Mouse (Mus musculus): ENCODE measurements around the gene Eipr1. TPM values are rescaled to one million over a fixed set of nuclear protein-coding genes. Genes with fewer than 3 reads are reported as not detected.
A peak's percentile ranks its signal among the peaks of the same experiment; 100 is the strongest.
"Not testable (repeated sequence)": the region's sequence is repeated elsewhere in the genome, so short reads cannot be mapped to it uniquely, and the experiment has no call there.

Eipr1 gene
- polyA plus RNA-seq, 1 experiment: 17.9 TPM

DNA sequence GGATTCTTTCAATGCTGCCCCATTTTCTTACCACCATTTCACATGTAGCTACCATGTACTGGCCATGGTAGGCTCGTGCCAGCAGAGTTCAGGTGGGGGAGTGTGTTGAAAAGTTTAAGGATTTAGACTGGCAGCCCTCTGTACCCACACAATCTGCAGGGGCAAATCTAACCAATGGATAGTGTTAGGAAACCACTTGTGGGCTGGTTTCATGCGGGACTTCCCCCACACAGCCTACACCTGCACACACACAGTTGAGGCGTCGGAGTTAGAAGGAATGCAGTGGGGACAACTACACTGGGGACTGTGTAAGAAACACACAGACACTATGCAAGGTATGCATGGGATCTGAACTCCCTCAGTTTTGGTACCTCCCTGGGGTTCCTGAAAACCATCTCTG is 25.4 kb upstream of the Eipr1 start:
- 95% methylated on average over 4 of the region's 4 CpGs for WGBS

GRCm38 (mm10) chr12:28727061-28727460 is 24.5 kb upstream of the Eipr1 start:
- Histone ChIP-seq H3K4me3 (replicated peaks; ENCODE audit: extremely low read depth, low read depth, low read length) (no peak overlapping the region), H3K4me1 (ENCODE audit: control insufficient read depth, insufficient read depth, low read length) (no peaks in the 10 kb centered on the region)
- DNase-seq: no peak
- WGBS: 76% methylated on average over 5 of the region's 5 CpGs
- TF ChIP-seq CTCF (IDR thresholded peaks at IDR 0.05; ENCODE audit: insufficient read depth, low read length) (no peak), POLR2A (IDR thresholded peaks at IDR 0.05; ENCODE audit: borderline replicate concordance, extremely low read depth, low read depth, low read length) (no peak)

More for the DNA sequence above, 25.4 kb upstream of the Eipr1 start:
- no peak for TF ChIP-seq POLR2A (IDR thresholded peaks at IDR 0.05; ENCODE audit: borderline replicate concordance, extremely low read depth, low read depth, low read length)
- Histone ChIP-seq H3K4me3 (replicated peaks; ENCODE audit: extremely low read depth, low read depth, low read length) (no peak overlapping the region), H3K4me1 (ENCODE audit: control insufficient read depth, insufficient read depth, low read length) (no peaks in the 10 kb centered on the region)
- no peak for DNase-seq

- no peak for TF ChIP-seq CTCF (IDR thresholded peaks at IDR 0.05; ENCODE audit: insufficient read depth, low read length)
- TF ChIP-seq POLR2A (IDR thresholded peaks at IDR 0.05; ENCODE audit: borderline replicate concordance, extremely low read depth, low read depth, low read length): no peak
- WGBS: 86% methylated on average over 8 of the region's 8 CpGs
- H3K4me1 ChIP-seq (ENCODE audit: control insufficient read depth, insufficient read depth, low read length): no peaks in the 10 kb centered on the region
- DNase-seq: no peak
- no peak overlapping the region for H3K4me3 ChIP-seq (replicated peaks; ENCODE audit: extremely low read depth, low read depth, low read length)
These were observed 19.0 kb upstream of the Eipr1 start for GRCm38 (mm10) chr12:28732631-28733030.

GRCm38 (mm10) chr12:28733520-28734245 is 17.9 kb upstream of the Eipr1 start:
- H3K4me3 ChIP-seq (replicated peaks; ENCODE audit: extremely low read depth, low read depth, low read length); H3K4me1 ChIP-seq (ENCODE audit: control insufficient read depth, insufficient read depth, low read length); DNase-seq: not testable (repeated sequence)
- WGBS: 93% methylated on average over 6 of the region's 6 CpGs

GRCm38 (mm10) chr12:28734271-28734670 is 17.3 kb upstream of the Eipr1 start:
- WGBS: 97% methylated on average over 1 of the region's 1 CpGs
- H3K4me1 ChIP-seq (ENCODE audit: control insufficient read depth, insufficient read depth, low read length): no peaks in the 10 kb centered on the region
- H3K4me3 ChIP-seq (replicated peaks; ENCODE audit: extremely low read depth, low read depth, low read length): no peak overlapping the region
- DNase-seq: no peak
- TF ChIP-seq CTCF (IDR thresholded peaks at IDR 0.05; ENCODE audit: insufficient read depth, low read length) (no peak), POLR2A (IDR thresholded peaks at IDR 0.05; ENCODE audit: borderline replicate concordance, extremely low read depth, low read depth, low read length) (no peak)

DNA sequence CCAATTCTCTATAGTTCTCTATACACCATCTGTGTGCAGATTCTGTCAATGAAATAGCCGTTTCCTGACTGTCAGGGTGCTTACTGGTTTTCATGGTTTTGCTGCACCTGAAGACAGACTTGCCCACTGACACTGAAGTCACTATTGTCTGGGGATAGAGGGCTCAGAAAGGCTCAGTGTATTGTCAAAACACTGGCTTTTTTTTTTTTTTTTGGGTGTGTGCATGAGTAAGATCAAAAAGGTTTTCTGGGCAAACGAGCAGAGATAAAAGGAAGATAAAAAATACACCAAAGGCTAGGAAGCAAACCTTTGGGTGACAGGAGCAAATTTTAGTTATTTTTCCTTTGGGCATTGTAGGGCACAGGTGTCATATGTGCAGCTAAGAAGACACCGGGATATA is 16.3 kb upstream of the Eipr1 start:
- H3K4me1 ChIP-seq (ENCODE audit: control insufficient read depth, insufficient read depth, low read length): no peaks in the 10 kb centered on the region
- TF ChIP-seq CTCF (IDR thresholded peaks at IDR 0.05; ENCODE audit: insufficient read depth, low read length): no peak
- no peak for TF ChIP-seq POLR2A (IDR thresholded peaks at IDR 0.05; ENCODE audit: borderline replicate concordance, extremely low read depth, low read depth, low read length)
- WGBS: 91% methylated on average over 3 of the region's 3 CpGs
- H3K4me3 ChIP-seq (replicated peaks; ENCODE audit: extremely low read depth, low read depth, low read length): no peak overlapping the region
- no peak for DNase-seq

DNA sequence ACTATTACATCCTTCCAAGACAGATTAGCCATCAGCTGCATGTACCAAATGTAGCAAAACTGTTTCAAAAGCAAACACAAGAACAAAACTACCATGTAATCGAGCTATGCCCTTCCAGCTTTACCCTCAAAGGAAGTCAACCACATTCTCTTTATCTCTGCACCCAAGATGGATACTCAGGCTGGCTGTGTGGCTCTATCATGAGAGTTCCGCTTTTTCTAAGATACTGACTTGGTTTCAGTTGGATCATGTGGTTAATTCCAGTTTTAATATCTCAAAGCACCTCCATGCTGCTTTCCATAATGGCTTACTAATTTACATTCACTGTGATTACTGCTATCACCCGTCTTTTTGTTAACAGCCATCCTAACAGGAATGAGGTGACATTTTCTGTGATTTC is 8.3 kb upstream of the Eipr1 start:
- no peaks in the 10 kb centered on the region for H3K4me1 ChIP-seq (ENCODE audit: control insufficient read depth, insufficient read depth, low read length)
- 71% methylated on average over 3 of the region's 3 CpGs for WGBS
- TF ChIP-seq POLR2A (IDR thresholded peaks at IDR 0.05; ENCODE audit: borderline replicate concordance, extremely low read depth, low read depth, low read length): no peak
- no peak for TF ChIP-seq CTCF (IDR thresholded peaks at IDR 0.05; ENCODE audit: insufficient read depth, low read length)
- DNase-seq: no peak
- H3K4me3 ChIP-seq (replicated peaks; ENCODE audit: extremely low read depth, low read depth, low read length): no peak overlapping the region

DNA sequence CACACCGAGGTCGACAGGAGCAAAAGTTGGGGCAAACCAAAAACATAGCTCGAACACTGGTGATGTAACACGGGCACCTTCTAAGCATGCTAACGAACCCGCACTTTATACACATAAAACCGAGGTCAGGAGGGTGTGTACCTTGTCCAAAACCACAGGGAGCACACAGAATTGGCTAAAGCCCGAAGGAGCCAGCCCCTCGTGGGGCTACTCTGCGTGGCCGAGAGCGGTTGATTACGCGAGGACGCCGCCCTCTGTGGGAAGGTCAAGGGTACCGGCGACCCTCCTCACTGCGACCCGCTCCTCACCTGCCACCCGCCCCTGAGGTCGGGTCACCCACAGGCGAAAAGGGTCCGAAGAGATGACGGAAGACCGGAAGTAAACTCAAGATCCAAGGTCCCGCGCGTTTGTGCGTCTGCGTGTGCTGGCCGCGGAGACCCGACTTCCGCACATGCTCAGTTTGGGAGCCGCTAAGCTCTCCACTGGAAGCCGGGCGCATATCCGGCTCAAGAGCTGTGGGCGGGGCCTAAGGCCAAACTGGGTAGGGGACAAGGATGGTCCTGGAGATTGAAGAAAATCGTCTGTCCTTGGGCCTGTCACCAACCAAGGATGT is 1.5 kb upstream of the Eipr1 start, which contains the start of gene Trappc12:
Gene Trappc12, minus strand, starts transcription at position 452 of the 613 bp plus-strand sequence.
- DNase-seq: peak; percentile 83
- WGBS: under 1% methylated on average over 41 of the region's 41 CpGs
- Histone ChIP-seq H3K4me3 (replicated peaks; ENCODE audit: extremely low read depth, low read depth, low read length) (peak within 1 kb of the TSS; percentile 95), H3K4me1 (ENCODE audit: control insufficient read depth, insufficient read depth, low read length) (peaks cover 3% of the 10 kb centered on the region)
- TF ChIP-seq POLR2A (IDR thresholded peaks at IDR 0.05; ENCODE audit: borderline replicate concordance, extremely low read depth, low read depth, low read length) (peak; percentile 59; the same call in 1 of the 2 replicates), CTCF (IDR thresholded peaks at IDR 0.05; ENCODE audit: insufficient read depth, low read length) (no peak)

DNA sequence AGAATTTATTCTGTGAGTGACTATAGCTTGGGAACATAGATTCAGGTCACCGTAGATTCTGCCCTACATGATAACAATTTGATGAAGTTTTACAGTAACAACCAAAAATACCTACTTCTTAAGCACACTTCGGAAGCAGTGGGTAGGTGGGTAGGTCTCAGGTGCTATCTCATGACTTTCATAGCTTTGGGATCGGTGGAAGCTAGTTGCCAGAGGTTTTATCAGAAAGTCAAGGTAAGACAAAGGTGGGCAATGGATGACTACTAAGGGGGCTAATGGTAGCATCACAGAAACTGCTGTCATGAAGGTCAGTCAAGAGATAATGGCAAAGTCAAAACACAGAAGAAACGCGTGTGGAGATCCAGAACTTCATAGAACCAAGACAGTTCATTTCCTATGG is 727 bp upstream of the Eipr1 start:
- 95% methylated on average over 5 of the region's 5 CpGs for whole genome bisulfite sequencing
- Histone ChIP-seq H3K4me1 (ENCODE audit: control insufficient read depth, insufficient read depth, low read length) (peaks cover 3% of the 10 kb centered on the region), H3K4me3 (replicated peaks; ENCODE audit: extremely low read depth, low read depth, low read length) (no peak overlapping the region)
- TF ChIP-seq CTCF (IDR thresholded peaks at IDR 0.05; ENCODE audit: insufficient read depth, low read length) (no peak), POLR2A (IDR thresholded peaks at IDR 0.05; ENCODE audit: borderline replicate concordance, extremely low read depth, low read depth, low read length) (no peak)
- no peak for DNase-seq

GRCm38 (mm10) chr12:28756019-28756418 is 4.4 kb downstream of the Eipr1 start:
- H3K4me3 ChIP-seq (replicated peaks; ENCODE audit: extremely low read depth, low read depth, low read length): no peak overlapping the region
- WGBS: 77% methylated on average over 4 of the region's 4 CpGs
- TF ChIP-seq CTCF (IDR thresholded peaks at IDR 0.05; ENCODE audit: insufficient read depth, low read length): no peak
- peaks cover 3% of the 10 kb centered on the region for H3K4me1 ChIP-seq (ENCODE audit: control insufficient read depth, insufficient read depth, low read length)
- no peak for DNase-seq
